ENCODE assay signal across 11 mouse cellular contexts in genomic region chr8:12811231-12811630, GRCm38 (mm10). TPM values are rescaled to one million over a fixed set of nuclear protein-coding genes. Genes with fewer than 3 reads are reported as not detected.
DNase-seq lines count a peak whose midpoint lies in the region; ATAC-seq and TF ChIP-seq lines count a peak whose summit lies in the region.
"Had no signal": no experiment of that assay in that cellular context is flagged by ENCODE, and none has a peak within 500 bp of the region (broad histone marks: within the 10 kb centered on the region; RNA-seq: fewer than 3 reads in every experiment).

No protein-coding gene starts in this region.

- DNase-seq in heart, postnatal 0 days (ENCODE audit: low spot score): peak; percentile 42
- DNase-seq in lung, postnatal 10 days: peak; percentile 34
- no peak for DNase-seq in lung, postnatal 14 days
- peak; percentile 26 for DNase-seq in NIH3T3 (ENCODE audit: low read depth)
- peak; percentile 43 for DNase-seq in retina, embryonic 14.5 days (ENCODE audit: low spot score)
- no peak for DNase-seq in right cerebral cortex, postnatal 36 days (ENCODE audit: low spot score in 2 of 2)

- H3K9ac ChIP-seq in heart, postnatal 0 days (replicated peaks; ENCODE audit: low read depth, low read length): no peak overlapping the region
- no peak overlapping the region for H3K9ac ChIP-seq in heart, embryonic 12.5 days
- H3K9ac ChIP-seq: embryonic facial prominence, embryonic 12.5 days; hindbrain, embryonic 12.5 days had no signal

- TF ChIP-seq CTCF in heart, postnatal 0 days (IDR thresholded peaks at IDR 0.05; ENCODE audit: low read depth): peak; percentile 51

- H3K36me3 ChIP-seq in heart, postnatal 0 days (replicated peaks; ENCODE audit: control insufficient read depth, insufficient read depth, low read length): peaks cover 41% of the 10 kb centered on the region
- H3K36me3 ChIP-seq in heart, embryonic 12.5 days: peaks cover 36% of the 10 kb centered on the region

- no peak overlapping the region for H3K4me2 ChIP-seq in heart, postnatal 0 days (ENCODE audit: low read depth, low read length)
- H3K4me2 ChIP-seq in heart, embryonic 12.5 days: no peak overlapping the region
- H3K4me2 ChIP-seq: embryonic facial prominence, embryonic 12.5 days; hindbrain, embryonic 12.5 days had no signal

- no peak overlapping the region for H3K4me3 ChIP-seq in heart, postnatal 0 days (ENCODE audit: low read depth, low read length)
- H3K4me3 ChIP-seq in heart, embryonic 12.5 days: no peak overlapping the region
- H3K4me3 ChIP-seq: embryonic facial prominence, embryonic 12.5 days; heart, embryonic 10.5 days; hindbrain, embryonic 12.5 days had no signal

- 37% methylated on average over 6 of the region's 6 CpGs for WGBS in heart, postnatal 0 days
- WGBS in heart, embryonic 12.5 days: 41% methylated on average over 6 of the region's 6 CpGs

- no peak for TF ChIP-seq EP300 in heart, postnatal 0 days (IDR thresholded peaks at IDR 0.05; ENCODE audit: low read depth)

- no peak overlapping the region for H3K27ac ChIP-seq in heart, postnatal 0 days (ENCODE audit: low read depth)
- H3K27ac ChIP-seq in heart, embryonic 12.5 days (ENCODE audit: poor library complexity, severe bottlenecking): no peak overlapping the region
- H3K27ac ChIP-seq: embryonic facial prominence, embryonic 12.5 days; heart, embryonic 10.5 days; hindbrain, embryonic 12.5 days had no signal

- H3K9me3 ChIP-seq in heart, postnatal 0 days (replicated peaks; ENCODE audit: control insufficient read depth, low read length): no peaks in the 10 kb centered on the region
- H3K9me3 ChIP-seq in heart, embryonic 12.5 days (replicated peaks): no peaks in the 10 kb centered on the region
- H3K9me3 ChIP-seq: embryonic facial prominence, embryonic 12.5 days; heart, embryonic 10.5 days; hindbrain, embryonic 12.5 days had no signal

- H3K27me3 ChIP-seq in heart, postnatal 0 days (ENCODE audit: control insufficient read depth, insufficient read depth, low read length): no peaks in the 10 kb centered on the region
- H3K27me3 ChIP-seq in heart, embryonic 12.5 days (replicated peaks): no peaks in the 10 kb centered on the region
- H3K27me3 ChIP-seq: embryonic facial prominence, embryonic 12.5 days; hindbrain, embryonic 12.5 days had no signal

- no peak for ATAC-seq in heart, postnatal 0 days (ENCODE audit: insufficient read depth, low read depth)
- ATAC-seq in heart, embryonic 12.5 days (ENCODE audit: insufficient number of reproducible peaks, low FRiP score): no peak
- ATAC-seq: forebrain, embryonic 16.5 days had no signal

- H3K4me1 ChIP-seq in heart, postnatal 0 days (ENCODE audit: control insufficient read depth, insufficient read depth): no peaks in the 10 kb centered on the region
- H3K4me1 ChIP-seq in heart, embryonic 12.5 days (replicated peaks): peaks cover 9% of the 10 kb centered on the region

RNA-seq across cellular contexts. Expression of gene Atp11a, which starts 54.4 kb away (rescaled TPM):
- total RNA-seq in heart, postnatal 0 days (2014; rRNA removed; ENCODE audit: low replicate concordance): 77.4 and 81.7 TPM in 2 replicates
- 8.4 and 10.5 TPM in 2 replicates for polyA plus RNA-seq in heart, postnatal 0 days (2015; fragmentation: Nextera tagmentation; extraction: Ambion mirVana)
- polyA plus RNA-seq in heart, embryonic 12.5 days (2016; fragmentation: Nextera tagmentation; extraction: Ambion mirVana): 21.5 and 23.7 TPM in 2 replicates

Comparison
In these comparisons a context has a peak if more than half of its experiments do, and no peak if none do; other contexts are left out.
1. DNase-seq: peak in heart, postnatal 0 days (single experiment), lung, postnatal 10 days (single experiment), NIH3T3 (single experiment) and retina, embryonic 14.5 days (single experiment); none in lung, postnatal 14 days (single experiment) and right cerebral cortex, postnatal 36 days (0 of 2).